7 mouse cellular contexts compared by ENCODE assay signal in genomic region chr10:80384115-80384639, GRCm38 (mm10). TPM values are rescaled to one million over a fixed set of nuclear protein-coding genes. Genes with fewer than 3 reads are reported as not detected.
A peak's percentile ranks its signal among the peaks of the same experiment; 100 is the strongest.
DNase-seq lines count a peak whose midpoint lies in the region; ATAC-seq and TF ChIP-seq lines count a peak whose summit lies in the region.

No protein-coding gene starts in this region.

- TF ChIP-seq CTCF in lung, postnatal 0 days (IDR thresholded peaks at IDR 0.05), result no peak
- TF ChIP-seq CTCF in gastrocnemius, adult 2 months (IDR thresholded peaks at IDR 0.05), result no peak

- H3K4me2 ChIP-seq in lung, embryonic 16.5 days (ENCODE audit: low read depth, low read length), result peak overlapping the region; percentile 85; the same call in 1 of the 2 replicates
- H3K4me2 ChIP-seq in lung, postnatal 0 days (replicated peaks; ENCODE audit: low read depth, low read length), result no peak overlapping the region
- peak overlapping the region; percentile 80 for H3K4me2 ChIP-seq in forebrain, embryonic 11.5 days (ENCODE audit: low read depth, low read length, severe bottlenecking)
- H3K4me2 ChIP-seq in limb, embryonic 15.5 days, result 0 out of 2 replicates have a peak overlapping the region, but pooled peaks have one; percentile 88
- H3K4me2 ChIP-seq in stomach, embryonic 15.5 days, result peak overlapping the region; percentile 88

- peaks cover 29% of the 10 kb centered on the region for H3K4me1 ChIP-seq in lung, embryonic 16.5 days (replicated peaks; ENCODE audit: control insufficient read depth, insufficient read depth, low read length)
- peaks cover 20% of the 10 kb centered on the region; the same call in 1 of the 2 replicates for H3K4me1 ChIP-seq in lung, postnatal 0 days (ENCODE audit: insufficient read depth, low read depth, low read length)
- H3K4me1 ChIP-seq in forebrain, embryonic 11.5 days (replicated peaks; ENCODE audit: control insufficient read depth, insufficient read depth, low read length), result peaks cover 22% of the 10 kb centered on the region
- H3K4me1 ChIP-seq in limb, embryonic 15.5 days, result peaks cover 44% of the 10 kb centered on the region
- peaks cover 31% of the 10 kb centered on the region for H3K4me1 ChIP-seq in stomach, embryonic 15.5 days

- intact Hi-C loops in gastrocnemius, adult 2 months (cut with DNase I), result no loop called here

- no peak overlapping the region for H3K9ac ChIP-seq in lung, embryonic 16.5 days (ENCODE audit: low read length)
- H3K9ac ChIP-seq in lung, postnatal 0 days (replicated peaks; ENCODE audit: low read depth), result no peak overlapping the region
- H3K9ac ChIP-seq in forebrain, embryonic 11.5 days (ENCODE audit: low read length), result peak overlapping the region; percentile 77
- no peak overlapping the region for H3K9ac ChIP-seq in limb, embryonic 15.5 days
- no peak overlapping the region for H3K9ac ChIP-seq in stomach, embryonic 15.5 days

- no peak overlapping the region for H3K27ac ChIP-seq in lung, embryonic 16.5 days (ENCODE audit: low read length)
- H3K27ac ChIP-seq in lung, postnatal 0 days (ENCODE audit: low read length), result no peak overlapping the region
- no peak overlapping the region for H3K27ac ChIP-seq in forebrain, embryonic 11.5 days (ENCODE audit: low read depth, low read length)
- no peak overlapping the region for H3K27ac ChIP-seq in limb, embryonic 15.5 days
- H3K27ac ChIP-seq in stomach, embryonic 15.5 days, result no peak overlapping the region
- H3K27ac ChIP-seq in gastrocnemius, adult 2 months, result no peak overlapping the region

- no peak for ATAC-seq in lung, embryonic 16.5 days (ENCODE audit: low read depth)
- no peak for ATAC-seq in lung, postnatal 0 days
- ATAC-seq in forebrain, embryonic 11.5 days (replicated peaks; ENCODE audit: low FRiP score), result no peak
- no peak for ATAC-seq in limb, embryonic 15.5 days (ENCODE audit: insufficient number of reproducible peaks, low FRiP score, low TSS enrichment, low read depth)
- no peak for ATAC-seq in stomach, embryonic 15.5 days (ENCODE audit: insufficient read depth, low FRiP score, low read depth)
- ATAC-seq in granulocyte monocyte progenitor cell, adult 5-6 weeks (replicated peaks; ENCODE audit: poor library complexity, severe bottlenecking), result no peak

- TF ChIP-seq EP300 in lung, postnatal 0 days (IDR thresholded peaks at IDR 0.05), result no peak

- peaks cover 19% of the 10 kb centered on the region for H3K36me3 ChIP-seq in lung, embryonic 16.5 days (ENCODE audit: control insufficient read depth, insufficient read depth, low read length)
- peaks cover 19% of the 10 kb centered on the region; the same call in 1 of the 2 replicates for H3K36me3 ChIP-seq in lung, postnatal 0 days (ENCODE audit: insufficient read depth, low read length)
- peaks cover 13% of the 10 kb centered on the region for H3K36me3 ChIP-seq in forebrain, embryonic 11.5 days (ENCODE audit: control insufficient read depth, insufficient read depth, low read length)
- H3K36me3 ChIP-seq in limb, embryonic 15.5 days, result peaks cover 38% of the 10 kb centered on the region
- H3K36me3 ChIP-seq in stomach, embryonic 15.5 days, result peaks cover 26% of the 10 kb centered on the region

- no peak for DNase-seq in lung, postnatal 0 days (ENCODE audit: low spot score)
- DNase-seq in forebrain, embryonic 11.5 days (ENCODE audit: low spot score), result no peak
- DNase-seq in gastrocnemius, adult 2 months, result no peak

- no peak overlapping the region for H3K4me3 ChIP-seq in lung, embryonic 16.5 days (ENCODE audit: low read length)
- no peak overlapping the region for H3K4me3 ChIP-seq in lung, postnatal 0 days (ENCODE audit: low read depth, low read length)
- H3K4me3 ChIP-seq in forebrain, embryonic 11.5 days (ENCODE audit: low read depth, low read length), result peak overlapping the region; percentile 98
- peak overlapping the region; percentile 86 for H3K4me3 ChIP-seq in limb, embryonic 15.5 days
- H3K4me3 ChIP-seq in stomach, embryonic 15.5 days (replicated peaks), result no peak overlapping the region
- H3K4me3 ChIP-seq in gastrocnemius, adult 2 months, result no peak overlapping the region

- H3K27me3 ChIP-seq in lung, embryonic 16.5 days (ENCODE audit: control insufficient read depth, insufficient read depth, low read depth, low read length), result no peaks in the 10 kb centered on the region
- H3K27me3 ChIP-seq in lung, postnatal 0 days (replicated peaks; ENCODE audit: insufficient read depth, low read length), result no peaks in the 10 kb centered on the region
- no peaks in the 10 kb centered on the region for H3K27me3 ChIP-seq in forebrain, embryonic 11.5 days (ENCODE audit: control insufficient read depth, insufficient read depth, low read length)
- no peaks in the 10 kb centered on the region for H3K27me3 ChIP-seq in limb, embryonic 15.5 days
- H3K27me3 ChIP-seq in stomach, embryonic 15.5 days (replicated peaks), result no peaks in the 10 kb centered on the region

- H3K9me3 ChIP-seq in lung, embryonic 16.5 days (ENCODE audit: control insufficient read depth, low read length), result no peaks in the 10 kb centered on the region
- no peaks in the 10 kb centered on the region for H3K9me3 ChIP-seq in lung, postnatal 0 days (ENCODE audit: low read length)
- H3K9me3 ChIP-seq in forebrain, embryonic 11.5 days (ENCODE audit: control insufficient read depth, low read length), result no peaks in the 10 kb centered on the region
- no peaks in the 10 kb centered on the region for H3K9me3 ChIP-seq in limb, embryonic 15.5 days
- H3K9me3 ChIP-seq in stomach, embryonic 15.5 days, result no peaks in the 10 kb centered on the region

- WGBS in lung, embryonic 16.5 days, result 85% methylated on average over 4 of the region's 4 CpGs
- 82% methylated on average over 4 of the region's 4 CpGs for WGBS in lung, postnatal 0 days
- WGBS in forebrain, embryonic 11.5 days, result 90% methylated on average over 4 of the region's 4 CpGs
- 84% methylated on average over 4 of the region's 4 CpGs for WGBS in limb, embryonic 15.5 days
- WGBS in stomach, embryonic 15.5 days, result 78% methylated on average over 4 of the region's 4 CpGs

RNA-seq across cellular contexts. Expression of gene Mex3d, which starts 3.3 kb away (rescaled TPM):
- 4.4 and 4.5 TPM in 2 replicates for polyA plus RNA-seq in lung, embryonic 16.5 days (2015; fragmentation: Nextera tagmentation; extraction: Ambion mirVana)
- polyA plus RNA-seq in lung, postnatal 0 days (2015; fragmentation: Nextera tagmentation; extraction: Ambion mirVana), result 6.0 and 6.3 TPM in 2 replicates
- 13.3 and 15.9 TPM in 2 replicates for polyA plus RNA-seq in forebrain, embryonic 11.5 days (2014; fragmentation: Nextera tagmentation; extraction: Ambion mirVana)
- 6.1 and 6.8 TPM in 2 replicates for polyA plus RNA-seq in limb, embryonic 15.5 days (2015; fragmentation: Nextera tagmentation; extraction: Ambion mirVana)
- polyA plus RNA-seq in stomach, embryonic 15.5 days (2015; fragmentation: Nextera tagmentation; extraction: Ambion mirVana), result 7.8 and 8.7 TPM in 2 replicates
- 1 to 10 TPM; 4.7 to 5.1 TPM for total RNA-seq in gastrocnemius, adult 2 months (2021)
- total RNA-seq in granulocyte monocyte progenitor cell, adult 5-6 weeks (2014; fragmentation: Nextera tagmentation), result 0.67 and 3.6 TPM in 2 replicates
- total RNA-seq in granulocyte monocyte progenitor cell, adult 5-6 weeks (2017), result 2.1 and 2.2 TPM in 2 replicates

RNA-seq across cellular contexts. Expression of gene Mbd3, which starts 15.2 kb away (rescaled TPM):
- 192 and 204 TPM in 2 replicates for polyA plus RNA-seq in lung, embryonic 16.5 days (2015; fragmentation: Nextera tagmentation; extraction: Ambion mirVana)
- polyA plus RNA-seq in lung, postnatal 0 days (2015; fragmentation: Nextera tagmentation; extraction: Ambion mirVana), result 90.6 and 90.7 TPM in 2 replicates
- 276 and 322 TPM in 2 replicates for polyA plus RNA-seq in forebrain, embryonic 11.5 days (2014; fragmentation: Nextera tagmentation; extraction: Ambion mirVana)
- polyA plus RNA-seq in limb, embryonic 15.5 days (2015; fragmentation: Nextera tagmentation; extraction: Ambion mirVana), result 218 and 219 TPM in 2 replicates
- polyA plus RNA-seq in stomach, embryonic 15.5 days (2015; fragmentation: Nextera tagmentation; extraction: Ambion mirVana), result 204 and 216 TPM in 2 replicates
- total RNA-seq in gastrocnemius, adult 2 months (2021), result 100 to 1,000 TPM; 105 to 116 TPM
- 85.0 and 105 TPM in 2 replicates for total RNA-seq in granulocyte monocyte progenitor cell, adult 5-6 weeks (2014; fragmentation: Nextera tagmentation)
- 94.1 and 106 TPM in 2 replicates for total RNA-seq in granulocyte monocyte progenitor cell, adult 5-6 weeks (2017)

RNA-seq across cellular contexts. Expression of gene Uqcr11, which starts 22.5 kb away (rescaled TPM):
- polyA plus RNA-seq in lung, embryonic 16.5 days (2015; fragmentation: Nextera tagmentation; extraction: Ambion mirVana), result 618 and 673 TPM in 2 replicates
- 511 and 651 TPM in 2 replicates for polyA plus RNA-seq in lung, postnatal 0 days (2015; fragmentation: Nextera tagmentation; extraction: Ambion mirVana)
- polyA plus RNA-seq in forebrain, embryonic 11.5 days (2014; fragmentation: Nextera tagmentation; extraction: Ambion mirVana), result 430 and 504 TPM in 2 replicates
- 562 and 570 TPM in 2 replicates for polyA plus RNA-seq in limb, embryonic 15.5 days (2015; fragmentation: Nextera tagmentation; extraction: Ambion mirVana)
- polyA plus RNA-seq in stomach, embryonic 15.5 days (2015; fragmentation: Nextera tagmentation; extraction: Ambion mirVana), result 724 and 753 TPM in 2 replicates
- 1,000 to 10,000 TPM in 1 of 2 experiments, 100 to 1,000 TPM in 1; 776 to 1,068 TPM for total RNA-seq in gastrocnemius, adult 2 months (2021)
- total RNA-seq in granulocyte monocyte progenitor cell, adult 5-6 weeks (2014; fragmentation: Nextera tagmentation), result 382 and 438 TPM in 2 replicates
- 172 and 277 TPM in 2 replicates for total RNA-seq in granulocyte monocyte progenitor cell, adult 5-6 weeks (2017)

RNA-seq across cellular contexts. Expression of gene Plk5, which starts 27.9 kb away (rescaled TPM):
- 0.48 and 0.52 TPM in 2 replicates for polyA plus RNA-seq in lung, embryonic 16.5 days (2015; fragmentation: Nextera tagmentation; extraction: Ambion mirVana)
- 1.00 and 1.0 TPM in 2 replicates for polyA plus RNA-seq in lung, postnatal 0 days (2015; fragmentation: Nextera tagmentation; extraction: Ambion mirVana)
- polyA plus RNA-seq in forebrain, embryonic 11.5 days (2014; fragmentation: Nextera tagmentation; extraction: Ambion mirVana), result 0.36 and 0.87 TPM in 2 replicates
- 0.91 and 0.99 TPM in 2 replicates for polyA plus RNA-seq in limb, embryonic 15.5 days (2015; fragmentation: Nextera tagmentation; extraction: Ambion mirVana)
- polyA plus RNA-seq in stomach, embryonic 15.5 days (2015; fragmentation: Nextera tagmentation; extraction: Ambion mirVana), result 0.30 and 0.67 TPM in 2 replicates
- under 1 TPM; 0.10 to 0.45 TPM for total RNA-seq in gastrocnemius, adult 2 months (2021)
- total RNA-seq in granulocyte monocyte progenitor cell, adult 5-6 weeks (2014; fragmentation: Nextera tagmentation), result not detected in 2 replicates
- not detected in 2 replicates for total RNA-seq in granulocyte monocyte progenitor cell, adult 5-6 weeks (2017)

RNA-seq across cellular contexts. Expression of gene Adamtsl5, which starts 36.0 kb away (rescaled TPM):
- 4.1 and 8.3 TPM in 2 replicates for polyA plus RNA-seq in lung, embryonic 16.5 days (2015; fragmentation: Nextera tagmentation; extraction: Ambion mirVana)
- 6.4 and 7.3 TPM in 2 replicates for polyA plus RNA-seq in lung, postnatal 0 days (2015; fragmentation: Nextera tagmentation; extraction: Ambion mirVana)
- 0.51 and 0.76 TPM in 2 replicates for polyA plus RNA-seq in forebrain, embryonic 11.5 days (2014; fragmentation: Nextera tagmentation; extraction: Ambion mirVana)
- 11.9 and 13.8 TPM in 2 replicates for polyA plus RNA-seq in limb, embryonic 15.5 days (2015; fragmentation: Nextera tagmentation; extraction: Ambion mirVana)
- 13.7 and 17.0 TPM in 2 replicates for polyA plus RNA-seq in stomach, embryonic 15.5 days (2015; fragmentation: Nextera tagmentation; extraction: Ambion mirVana)
- total RNA-seq in gastrocnemius, adult 2 months (2021), result 10 to 100 TPM; 26.2 to 43.3 TPM
- total RNA-seq in granulocyte monocyte progenitor cell, adult 5-6 weeks (2014; fragmentation: Nextera tagmentation), result not detected in 2 replicates
- total RNA-seq in granulocyte monocyte progenitor cell, adult 5-6 weeks (2017), result not detected in 2 replicates

Comparison
In these comparisons a context has a peak if more than half of its experiments do, and no peak if none do; other contexts are left out.
1. H3K4me3 ChIP-seq: peak in forebrain, embryonic 11.5 days (single experiment) and limb, embryonic 15.5 days (single experiment); none in lung, embryonic 16.5 days (single experiment), lung, postnatal 0 days (single experiment), stomach, embryonic 15.5 days (single experiment) and gastrocnemius, adult 2 months (single experiment).